Mouse (Mus musculus) bone marrow, adult 2 months (tissue): Measurements from ENCODE around the gene Mgarp.

Experiments
- CTCF ChIP-seq: fragments of 200-500 bp; IDR thresholded peaks from 2 replicates; pipeline ENCODE4 v1.5.1; 2011; ENCODE audit warnings: low read length, control low read depth; ENCODE audit not compliant: control insufficient read depth, insufficient read depth
- POLR2A ChIP-seq: fragments of 200-500 bp; IDR thresholded peaks from 2 replicates; pipeline ENCODE4 v1.6.1; 2011; ENCODE audit warnings: low read depth, mild to moderate bottlenecking, control low read depth, low read length, borderline replicate concordance; ENCODE audit not compliant: control insufficient read depth

- TF ChIP-seq CTCF, result no peak
- TF ChIP-seq POLR2A, result no peak
These were observed 25.4 kb upstream of the Mgarp start for GRCm38 (mm10) chr3:51421921-51422320.
